Mouse (Mus musculus): ENCODE measurements around the gene Cp.

DNA sequence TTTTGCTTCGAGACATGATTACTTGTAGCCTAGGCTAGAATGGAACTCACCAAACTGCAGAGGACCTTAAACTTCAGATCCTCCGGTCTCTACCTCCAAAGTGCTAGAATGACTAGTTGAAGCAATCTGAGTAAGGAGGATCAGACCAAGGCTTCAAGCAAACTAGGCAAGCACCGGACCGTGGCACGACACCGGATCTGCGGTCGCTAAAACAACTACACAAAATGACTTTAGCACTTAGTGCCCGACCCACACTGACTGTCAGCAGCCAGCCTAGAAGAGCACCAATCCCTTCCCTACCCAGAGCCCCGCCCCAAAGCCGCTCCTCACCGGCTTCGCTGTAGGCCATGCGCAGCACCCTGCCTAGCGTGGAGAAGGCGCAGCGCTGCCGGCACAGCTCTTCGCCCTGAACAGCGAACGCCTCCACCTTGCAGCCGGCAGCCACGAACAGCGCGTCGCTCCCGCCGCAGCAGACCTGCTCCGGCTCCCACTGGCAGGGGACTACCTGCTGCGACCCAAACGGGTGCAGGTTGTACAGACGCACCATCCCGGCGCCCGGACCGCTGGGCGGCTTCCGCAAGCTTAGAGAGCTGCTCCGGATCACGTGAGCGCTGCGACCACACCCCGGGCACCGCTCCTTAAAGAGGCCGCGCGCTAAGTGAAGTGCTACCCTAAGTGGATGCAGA is 78.0 kb downstream of the Cp start, which contains the start of gene Hps3:
- TF ChIP-seq POLR2A (IDR thresholded peaks at IDR 0.05; ENCODE audit: extremely low read depth, insufficient read depth, low read length) = peak; percentile 46; the same call in 1 of the 2 replicates
- TF ChIP-seq CTCF (IDR thresholded peaks at IDR 0.05; ENCODE audit: low read depth, low read length) = no peak
